Mouse (Mus musculus): ENCODE results near the gene Bdp1. TPM values are rescaled to one million over a fixed set of nuclear protein-coding genes. Genes with fewer than 3 reads are reported as not detected.

Gene Bdp1
- total RNA-seq, 1 experiment from 2014 or later = 40.7 TPM

DNA sequence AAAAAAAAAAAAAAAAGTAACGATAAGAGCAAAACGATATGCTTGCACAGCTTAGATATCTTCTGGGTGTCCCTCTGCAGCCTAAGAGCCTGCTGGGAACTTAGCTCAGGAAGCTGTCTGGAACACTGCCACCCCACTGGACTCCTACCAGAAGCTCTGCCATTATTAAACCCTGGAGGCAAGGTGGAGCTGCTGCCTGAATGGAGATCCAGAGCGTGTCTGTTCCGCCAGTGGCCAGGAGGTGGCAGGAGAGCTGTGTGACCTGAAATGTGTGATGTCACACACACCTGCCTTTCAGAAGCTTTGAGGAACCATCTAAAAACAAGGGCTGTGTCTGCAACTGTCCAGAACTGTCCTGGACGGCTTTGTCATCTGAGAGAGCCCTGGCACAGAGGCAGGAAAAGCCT is 102.1 kb downstream of the Bdp1 start:
- DNase-seq = peak; percentile 80

DNA sequence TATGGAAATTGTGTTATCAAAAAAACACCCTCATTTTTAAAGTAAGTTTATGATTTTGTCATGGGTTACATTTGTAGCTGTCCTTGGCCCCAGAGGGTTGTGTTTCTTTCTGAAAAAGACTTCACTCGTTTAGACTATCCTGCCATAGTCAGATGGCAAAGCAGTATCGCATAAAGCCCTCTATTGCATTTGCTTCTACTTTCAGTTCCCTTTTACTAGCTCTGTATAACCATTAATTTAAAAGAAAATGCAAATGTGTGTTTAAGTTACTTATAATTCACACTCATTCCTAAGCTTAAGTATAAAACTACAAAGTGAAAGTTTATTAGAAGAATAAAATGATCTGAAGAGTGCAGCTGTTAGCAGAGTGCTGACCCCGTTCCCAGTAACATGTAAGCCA is 104.8 kb downstream of the Bdp1 start:
- DNase-seq = no peak

DNA sequence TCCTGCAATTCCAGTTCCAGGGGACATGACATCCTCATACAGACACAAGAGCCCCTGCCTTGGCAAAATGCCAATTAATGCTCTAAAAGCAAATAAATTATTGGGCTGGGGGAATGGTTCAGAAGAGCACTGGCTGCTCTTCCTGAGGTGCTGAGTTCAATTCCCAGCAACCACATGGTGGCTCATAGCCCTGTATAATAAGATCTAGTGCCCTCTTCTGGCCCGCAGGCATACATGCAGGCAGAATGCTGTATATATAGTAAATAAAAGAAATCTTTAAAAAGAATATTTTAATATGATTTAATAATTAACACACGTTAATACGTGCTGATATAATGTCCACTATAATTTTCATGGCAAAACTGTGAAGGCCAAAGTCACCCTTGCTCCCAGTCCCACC is 105.8 kb downstream of the Bdp1 start:
- no peak for DNase-seq

DNA sequence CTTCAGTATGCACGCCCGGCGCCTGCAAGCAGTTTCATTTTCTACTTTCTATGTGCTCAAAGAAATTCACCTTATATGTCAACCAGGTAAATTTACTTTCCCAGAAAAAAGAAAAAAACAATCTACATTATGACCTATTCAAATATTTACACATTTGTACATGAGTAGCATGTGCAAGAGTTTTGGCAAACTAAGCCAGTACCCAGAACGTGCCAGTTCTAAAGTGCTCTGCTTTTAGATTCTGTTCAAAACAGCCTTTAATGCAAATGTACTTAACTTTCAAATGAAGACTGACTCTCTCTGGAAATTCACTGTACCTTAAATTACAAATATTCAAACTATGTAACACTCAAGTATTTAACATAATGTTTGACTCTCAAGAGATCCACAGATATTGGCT is 114.3 kb downstream of the Bdp1 start:
- DNase-seq = no peak

DNA sequence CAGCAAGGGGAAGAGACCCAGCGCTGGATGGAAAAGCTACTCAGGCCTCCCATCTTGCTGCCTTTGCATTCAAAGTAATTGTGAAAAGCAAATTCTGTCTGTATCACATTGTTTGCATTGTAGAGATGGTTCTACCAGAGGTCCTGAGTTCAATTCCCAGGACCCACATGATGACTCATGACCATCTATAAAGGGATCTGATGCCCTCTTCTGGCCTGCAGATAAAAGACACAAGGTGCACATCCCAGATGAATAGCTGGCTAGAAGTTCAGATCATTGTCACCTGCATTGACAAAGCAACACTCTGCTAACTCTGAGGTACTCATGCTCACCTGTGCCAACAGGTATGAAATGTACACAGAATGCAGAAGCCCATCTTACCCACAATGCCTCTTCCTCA is 120.5 kb downstream of the Bdp1 start:
- DNase-seq = no peak

DNA sequence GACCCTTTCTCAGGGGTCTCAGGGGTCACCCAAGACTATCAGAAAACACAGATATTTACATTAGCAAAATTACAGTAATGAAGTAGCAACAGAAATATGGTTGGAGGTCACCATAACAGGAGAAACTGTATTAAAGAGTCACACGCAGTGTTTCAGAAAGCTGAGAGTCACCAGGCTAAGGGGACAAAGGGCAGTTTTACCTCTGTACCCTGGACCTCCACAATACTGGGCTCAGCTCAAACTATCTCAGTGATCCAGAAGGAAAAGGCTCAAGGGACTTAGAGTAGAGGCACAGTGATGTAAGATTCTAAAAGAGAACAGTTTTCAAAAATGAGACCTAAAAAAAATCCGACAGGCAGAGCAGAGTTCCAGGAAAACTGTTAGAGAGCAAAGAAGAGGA is 124.5 kb downstream of the Bdp1 start:
- DNase-seq = no peak

DNA sequence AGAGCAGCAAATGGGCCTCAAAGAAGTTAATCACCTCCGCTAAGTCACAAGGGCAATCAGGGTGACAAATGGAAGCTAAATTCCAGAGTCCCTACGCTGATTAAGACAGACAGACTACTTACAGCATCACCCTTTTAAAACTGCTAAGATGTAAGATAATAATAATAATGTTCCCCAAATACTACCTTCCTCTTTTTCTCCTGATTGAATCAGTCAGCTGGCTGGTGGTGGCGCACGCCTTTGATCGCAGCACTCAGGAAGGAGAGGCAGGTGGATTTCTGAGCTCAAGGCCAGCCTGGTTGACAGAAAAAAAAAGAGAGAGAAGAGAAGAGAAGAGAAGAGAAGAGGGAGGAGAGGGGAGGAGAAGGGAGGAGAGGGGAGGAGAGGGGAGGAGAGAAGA is 133.8 kb downstream of the Bdp1 start:
- no peak for DNase-seq

Other genes with a start within 250 kb of the Bdp1 start
- 1.6 and 5.5 TPM in 2 replicates for gene Cartpt, start 203.0 kb downstream of the Bdp1 start, total RNA-seq (2021)
- gene Mccc2, start 88.4 kb downstream of the Bdp1 start, total RNA-seq (2021) = 59.2 and 65.5 TPM in 2 replicates
- 25.6 and 34.4 TPM in 2 replicates for gene Serf1, start 3.9 kb upstream of the Bdp1 start, total RNA-seq (2021)
- 36.4 and 39.7 TPM in 2 replicates for gene Smn1, start 20.8 kb upstream of the Bdp1 start, total RNA-seq (2021)
- gene Naip2, start 98.0 kb upstream of the Bdp1 start, total RNA-seq (2021) = 1.5 and 1.9 TPM in 2 replicates
- gene Naip5, start 142.3 kb upstream of the Bdp1 start, total RNA-seq (2021) = 7.7 and 13.4 TPM in 2 replicates
- 0.27 TPM in 1 of 2 replicates, not detected in the other for gene Naip6, start 213.6 kb upstream of the Bdp1 start, total RNA-seq (2021)

All from adrenal gland, postnatal 25 days (tissue).